Mouse (Mus musculus): ENCODE results near the gene Kctd21.

GRCm38 (mm10) chr7:97356875-97357276 lies 24.7 kb downstream of the Kctd21 start:
- TF ChIP-seq CTCF (IDR thresholded peaks at IDR 0.05 in 2 of 3, conservative IDR thresholded peaks at IDR 0.05 in 1 of 3; ENCODE audit: control insufficient read depth in 1 of 3, insufficient read depth in 1 of 3, low read depth in 2 of 3, low read length in 3 of 3, poor library complexity in 1 of 3, severe bottlenecking in 1 of 3) = no peak
- no peak for TF ChIP-seq POLR2A (IDR thresholded peaks at IDR 0.05; ENCODE audit: control insufficient read depth in 1 of 2, insufficient read depth in 1 of 2, low read depth in 1 of 2, low read length in 2 of 2, poor library complexity in 1 of 2)
- TF ChIP-seq TCF12 (IDR thresholded peaks at IDR 0.05; ENCODE audit: low read depth, low read length) = no peak
- TF ChIP-seq MAX (IDR thresholded peaks at IDR 0.05; ENCODE audit: low read length) = no peak
- TF ChIP-seq MXI1 (IDR thresholded peaks at IDR 0.05; ENCODE audit: low read depth, low read length) = no peak
- TF ChIP-seq E2F4 (IDR thresholded peaks at IDR 0.05; ENCODE audit: borderline replicate concordance, low read depth, low read length) = no peak
- no peak for TF ChIP-seq USF1 (IDR thresholded peaks at IDR 0.05; ENCODE audit: low read depth, low read length)
- TF ChIP-seq ELF1 (IDR thresholded peaks at IDR 0.05; ENCODE audit: low read depth, low read length) = no peak
- TF ChIP-seq ZNF384 (IDR thresholded peaks at IDR 0.05; ENCODE audit: low read depth, low read length) = no peak
- TF ChIP-seq GABPA (IDR thresholded peaks at IDR 0.05; ENCODE audit: low read depth, low read length) = no peak
